Mouse (Mus musculus): ENCODE results near the gene Dcaf1. TPM values are rescaled to one million over a fixed set of nuclear protein-coding genes. Genes with fewer than 3 reads are reported as not detected.

Dcaf1 gene
- polyA plus RNA-seq, 1 experiment from 2014 or later, result 20.9 TPM

DNA sequence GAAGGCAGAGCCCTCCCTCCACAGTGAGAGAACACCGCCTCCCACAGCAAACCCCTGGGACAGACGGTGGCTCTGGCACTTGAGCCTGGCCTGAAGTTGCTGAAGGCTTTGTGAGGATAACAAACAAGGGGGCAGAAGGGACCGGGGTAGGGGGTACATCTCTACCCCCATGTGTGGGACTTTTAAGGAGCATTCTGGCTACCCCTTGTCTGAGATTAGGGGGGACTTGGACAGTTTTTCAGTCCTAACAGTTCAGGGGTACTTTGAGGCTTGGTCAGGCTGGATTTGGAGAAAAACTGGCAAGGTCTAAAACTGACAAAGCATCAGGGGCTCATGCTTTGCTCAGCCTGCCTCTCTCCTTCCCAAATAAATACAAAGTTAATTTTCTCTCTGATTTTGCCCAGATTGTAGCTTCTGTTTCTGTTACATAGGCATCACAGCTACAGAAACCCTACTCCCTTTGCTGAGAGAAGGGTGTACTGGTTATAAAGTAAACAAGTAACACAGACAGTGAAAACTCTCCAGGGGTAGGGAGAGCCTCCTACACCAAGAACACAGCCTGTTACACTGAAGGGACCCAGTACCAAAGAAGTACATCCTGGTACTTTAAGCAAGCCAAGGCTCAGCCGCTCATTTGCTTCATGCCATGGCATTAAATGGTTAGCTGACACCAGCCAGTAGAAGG, 59.5 kb downstream of the Dcaf1 start:
- ATAC-seq (ENCODE audit: insufficient number of reproducible peaks, low FRiP score, low TSS enrichment, low read depth), result no peak

DNA sequence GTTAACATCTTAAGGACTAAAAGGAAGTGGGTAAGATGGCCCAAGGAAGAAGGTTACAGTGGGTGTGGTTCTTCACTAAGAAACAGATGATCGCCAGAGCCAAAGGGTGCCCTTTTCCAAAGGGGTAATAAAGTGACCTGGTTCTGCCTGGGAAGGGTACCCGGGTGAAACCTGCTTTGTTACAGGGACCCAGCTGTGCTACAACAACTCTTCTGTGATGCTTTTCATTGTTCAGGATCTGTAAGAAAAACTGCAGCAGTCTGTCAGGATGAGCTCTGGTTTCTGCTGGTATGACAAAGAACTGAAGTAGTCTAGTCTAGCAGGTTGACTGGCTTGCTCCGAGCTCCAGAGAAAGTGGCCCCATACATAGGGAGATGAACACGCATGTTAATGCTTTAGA, 60.5 kb downstream of the Dcaf1 start:
- H3K4me1 ChIP-seq, result peaks cover 45% of the 10 kb centered on the region
- no peaks in the 10 kb centered on the region for H3K9me3 ChIP-seq
- no peak overlapping the region for H3K4me3 ChIP-seq
- no peaks in the 10 kb centered on the region for H3K27me3 ChIP-seq
- ATAC-seq (ENCODE audit: insufficient number of reproducible peaks, low FRiP score, low TSS enrichment, low read depth), result no peak
- no peak overlapping the region for H3K4me2 ChIP-seq
- 71% methylated on average over 4 of the region's 4 CpGs for WGBS
- H3K27ac ChIP-seq, result no peak overlapping the region
- no peak overlapping the region for H3K9ac ChIP-seq
- peaks cover 52% of the 10 kb centered on the region for H3K36me3 ChIP-seq

More for the DNA sequence above, 59.5 kb downstream of the Dcaf1 start:
- WGBS, result 58% methylated on average over 4 of the region's 4 CpGs
- Histone ChIP-seq H3K9ac (no peak overlapping the region), H3K4me2 (no peak overlapping the region), H3K4me1 (peaks cover 45% of the 10 kb centered on the region), H3K27ac (0 out of 2 replicates have a peak overlapping the region, but pooled peaks have one; percentile 33), H3K36me3 (peaks cover 61% of the 10 kb centered on the region), H3K9me3 (no peaks in the 10 kb centered on the region), H3K4me3 (no peak overlapping the region), H3K27me3 (no peaks in the 10 kb centered on the region)

DNA sequence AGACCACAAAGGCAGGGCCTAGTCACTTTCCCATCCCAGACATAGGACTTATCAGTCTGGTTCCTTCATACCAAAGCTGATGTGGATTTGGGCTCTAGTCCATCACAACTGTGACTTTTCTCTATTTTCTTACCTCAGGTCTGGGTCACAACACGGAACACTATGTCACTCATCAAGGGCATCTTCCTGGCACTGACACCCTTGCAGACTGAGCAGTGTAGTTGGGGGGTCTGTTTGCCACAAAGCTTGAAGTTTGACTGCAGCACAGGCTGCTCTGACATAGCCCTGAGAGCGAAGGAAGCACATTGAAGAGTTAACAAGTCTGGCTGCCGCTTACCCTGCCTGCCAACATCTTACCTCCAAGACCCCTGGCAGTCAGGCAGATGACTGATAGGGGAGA, 61.4 kb downstream of the Dcaf1 start:
- H3K27me3 ChIP-seq, result no peaks in the 10 kb centered on the region
- H3K27ac ChIP-seq, result no peak overlapping the region
- ATAC-seq (ENCODE audit: insufficient number of reproducible peaks, low FRiP score, low TSS enrichment, low read depth), result no peak
- no peak overlapping the region for H3K9ac ChIP-seq
- H3K4me3 ChIP-seq, result no peak overlapping the region
- peaks cover 54% of the 10 kb centered on the region for H3K4me1 ChIP-seq
- WGBS, result 71% methylated on average over 3 of the region's 3 CpGs
- no peaks in the 10 kb centered on the region for H3K9me3 ChIP-seq
- H3K36me3 ChIP-seq, result peaks cover 52% of the 10 kb centered on the region
- no peak overlapping the region for H3K4me2 ChIP-seq

DNA sequence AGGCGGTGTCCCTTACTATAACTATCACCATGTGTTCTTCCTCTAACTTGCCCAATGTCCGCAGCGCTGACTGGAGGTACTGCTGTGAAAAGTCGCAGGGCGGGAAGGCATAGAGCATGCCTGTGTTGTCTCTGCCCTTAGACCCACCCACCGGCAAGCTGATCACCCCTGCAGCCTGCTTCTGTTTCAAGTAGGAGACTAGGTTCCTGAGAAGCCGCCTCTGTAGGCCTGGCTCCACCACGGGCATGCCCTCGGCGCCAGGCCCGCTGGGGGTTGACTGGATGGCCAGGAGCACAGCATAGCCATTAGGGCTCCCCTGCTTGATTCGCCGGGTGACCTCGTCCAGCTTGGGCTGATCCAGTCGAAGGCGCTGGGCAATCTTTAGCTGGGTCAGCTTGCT, 62.6 kb downstream of the Dcaf1 start:
- Histone ChIP-seq H3K9me3 (no peaks in the 10 kb centered on the region), H3K27ac (no peak overlapping the region), H3K9ac (peak overlapping the region; percentile 10; the same call in 1 of the 2 replicates), H3K27me3 (no peaks in the 10 kb centered on the region), H3K4me1 (peaks cover 63% of the 10 kb centered on the region), H3K4me2 (peak overlapping the region; percentile 87), H3K4me3 (peak overlapping the region; percentile 89), H3K36me3 (peaks cover 53% of the 10 kb centered on the region)
- ATAC-seq (ENCODE audit: insufficient number of reproducible peaks, low FRiP score, low TSS enrichment, low read depth), result no peak
- 20% methylated on average over 16 of the region's 16 CpGs for WGBS

DNA sequence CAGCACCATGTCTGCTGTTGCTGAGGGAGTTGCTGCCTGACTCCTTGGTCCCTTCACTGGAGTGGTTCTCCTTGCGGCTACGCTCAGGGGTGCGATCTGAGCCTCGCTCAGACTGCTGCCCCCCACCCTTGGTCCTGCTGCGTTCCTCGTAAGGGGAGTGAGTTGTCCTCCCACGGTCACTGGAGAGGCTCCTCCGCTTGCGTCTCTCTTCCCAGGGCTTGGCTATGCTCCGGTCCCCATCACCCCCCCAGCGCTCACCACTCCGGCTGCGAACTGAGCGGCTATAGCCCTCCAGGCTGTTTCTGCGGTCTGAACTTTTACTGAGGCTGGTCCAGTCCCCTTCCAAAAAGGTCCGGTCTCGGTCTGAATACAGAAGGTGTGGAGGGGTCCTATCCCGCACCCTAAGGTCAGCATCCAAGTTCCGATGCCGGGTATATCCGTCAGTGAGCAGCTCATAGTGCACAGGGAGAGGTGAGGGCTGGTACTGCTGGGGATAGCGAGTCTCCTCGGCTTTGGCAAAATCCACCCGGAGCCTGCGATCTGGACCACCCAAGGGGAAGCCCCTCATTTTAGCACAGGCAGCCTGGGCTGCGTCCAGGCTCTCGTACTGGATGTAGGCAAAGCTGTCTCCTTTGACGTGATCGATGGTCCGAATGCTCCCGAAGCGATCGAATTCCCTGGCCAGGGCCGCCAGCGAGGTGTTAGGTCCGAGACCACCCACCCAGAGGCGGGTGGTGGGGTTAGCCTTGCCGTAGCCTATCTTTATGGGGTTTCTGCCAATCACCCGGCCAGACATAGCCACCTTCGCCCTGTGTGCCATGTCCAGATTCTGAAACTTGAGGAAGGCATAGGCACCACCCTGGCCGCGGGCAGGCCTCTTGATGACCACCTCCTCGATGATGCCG, 63.6 kb downstream of the Dcaf1 start:
- Histone ChIP-seq H3K36me3 (peaks cover 57% of the 10 kb centered on the region), H3K27ac (no peak overlapping the region), H3K4me3 (peak overlapping the region; percentile 89), H3K9me3 (no peaks in the 10 kb centered on the region), H3K4me2 (peak overlapping the region; percentile 87), H3K4me1 (peaks cover 72% of the 10 kb centered on the region), H3K27me3 (no peaks in the 10 kb centered on the region), H3K9ac (peak overlapping the region; percentile 95)
- ATAC-seq (ENCODE audit: insufficient number of reproducible peaks, low FRiP score, low TSS enrichment, low read depth), result no peak
- 19% methylated on average over 44 of the region's 44 CpGs for WGBS

DNA sequence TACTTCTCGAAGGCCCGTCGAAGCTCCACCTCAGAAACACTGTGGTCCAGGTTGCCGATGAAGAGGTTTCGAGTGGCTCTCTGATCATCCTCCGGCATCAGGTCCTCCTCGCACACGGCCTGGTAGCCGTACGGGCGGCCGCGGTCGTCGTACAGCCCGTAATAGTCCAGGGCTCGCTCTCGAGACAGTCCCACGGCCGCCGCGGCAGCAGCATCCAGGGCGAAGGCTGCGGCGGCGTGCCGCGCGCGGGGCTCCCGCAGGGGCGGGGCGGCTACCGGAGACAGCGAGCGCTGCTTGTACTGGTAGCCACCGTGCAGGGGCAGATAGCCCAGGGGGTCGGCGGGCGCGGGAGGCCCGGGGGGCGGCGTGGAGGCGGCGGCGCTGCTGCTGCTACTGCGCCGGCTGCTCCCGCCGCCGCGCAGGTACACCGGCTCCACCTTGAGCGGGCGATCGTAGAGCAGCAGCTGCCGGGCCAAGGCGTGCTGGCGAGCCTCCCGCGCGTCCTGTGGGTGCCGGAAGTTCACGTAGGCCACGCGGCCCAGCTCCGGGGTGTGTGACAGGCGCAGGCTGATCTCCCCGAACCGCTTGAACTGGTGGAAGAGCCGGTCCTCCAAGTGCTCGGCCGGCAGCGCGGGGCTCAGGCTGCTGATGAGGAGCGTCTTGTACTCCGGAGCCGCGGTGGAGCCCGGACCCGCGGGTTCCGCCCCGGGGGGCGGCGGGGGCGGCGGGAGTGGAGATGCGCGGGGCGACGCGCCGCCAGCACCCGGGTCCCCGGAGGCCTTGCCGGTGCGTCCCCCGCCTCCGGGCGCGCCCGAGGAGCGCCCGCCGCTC, 64.4 kb downstream of the Dcaf1 start:
- peak overlapping the region; percentile 86 for H3K27ac ChIP-seq
- WGBS, result under 1% methylated on average over 91 of the region's 107 CpGs
- H3K27me3 ChIP-seq, result no peaks in the 10 kb centered on the region
- H3K4me2 ChIP-seq, result peak overlapping the region; percentile 87
- H3K4me3 ChIP-seq, result peak overlapping the region; percentile 89
- H3K9ac ChIP-seq, result peak overlapping the region; percentile 95
- no peaks in the 10 kb centered on the region for H3K9me3 ChIP-seq
- no peak for ATAC-seq (ENCODE audit: insufficient number of reproducible peaks, low FRiP score, low TSS enrichment, low read depth)
- H3K36me3 ChIP-seq, result peaks cover 54% of the 10 kb centered on the region
- H3K4me1 ChIP-seq, result peaks cover 79% of the 10 kb centered on the region

DNA sequence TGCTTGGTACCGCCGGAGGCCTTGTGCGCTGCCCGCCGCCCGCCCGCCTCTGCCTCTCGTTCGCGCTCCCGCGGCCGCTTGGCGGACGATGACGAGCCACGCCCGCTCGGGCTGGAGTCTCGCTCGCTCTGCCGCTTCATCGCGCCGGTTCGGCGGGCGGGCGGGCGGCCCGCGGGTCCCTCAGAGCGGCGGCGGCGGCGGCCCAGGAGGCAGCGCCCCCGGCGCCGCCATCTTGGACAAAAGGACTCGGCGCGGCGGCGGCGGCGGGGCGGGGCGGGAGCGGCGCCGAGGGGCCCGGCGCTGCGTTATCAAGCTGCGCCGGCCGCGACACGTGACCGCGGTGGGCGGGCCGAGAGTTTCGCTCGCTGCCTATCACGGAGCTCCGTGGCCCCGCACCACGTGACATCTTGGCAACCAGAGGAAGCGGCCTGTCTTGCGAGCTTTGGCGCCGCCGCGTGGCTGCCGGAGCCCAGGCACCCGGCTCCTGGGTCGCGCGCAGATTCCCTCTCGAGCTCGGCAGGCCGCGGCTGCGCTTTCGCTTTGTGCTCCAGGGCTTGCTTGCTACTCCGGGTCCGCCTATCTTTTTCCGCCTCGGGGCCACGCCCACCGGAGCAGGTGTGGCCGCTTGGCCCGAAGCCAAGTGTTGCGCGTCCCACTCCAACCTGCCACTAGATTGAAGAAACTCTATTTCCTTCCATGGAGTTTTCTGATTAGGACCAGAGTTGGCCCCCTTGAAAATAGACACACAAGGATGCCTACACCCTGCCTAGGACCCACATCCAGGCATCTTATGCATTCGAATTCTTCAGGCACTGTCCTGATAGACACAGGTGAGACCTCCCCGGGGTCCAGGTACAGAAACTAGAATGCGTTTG, 65.4 kb downstream of the Dcaf1 start, which contains the start of gene Rbm15b:
Gene Rbm15b, minus strand, starts transcription at position 601 of the 875 bp plus-strand sequence.
- Histone ChIP-seq H3K9me3 (no peaks in the 10 kb centered on the region), H3K9ac (peak within 1 kb of the TSS; percentile 95), H3K27ac (peak within 1 kb of the TSS; percentile 86), H3K4me2 (peak within 1 kb of the TSS; percentile 87), H3K4me1 (peaks cover 75% of the 10 kb centered on the region), H3K36me3 (peaks cover 44% of the 10 kb centered on the region), H3K27me3 (no peaks in the 10 kb centered on the region), H3K4me3 (peak within 1 kb of the TSS; percentile 89)
- 2% methylated on average over 86 of the region's 101 CpGs for WGBS
- peak; percentile 74 for ATAC-seq (ENCODE audit: insufficient number of reproducible peaks, low FRiP score, low TSS enrichment, low read depth)

DNA sequence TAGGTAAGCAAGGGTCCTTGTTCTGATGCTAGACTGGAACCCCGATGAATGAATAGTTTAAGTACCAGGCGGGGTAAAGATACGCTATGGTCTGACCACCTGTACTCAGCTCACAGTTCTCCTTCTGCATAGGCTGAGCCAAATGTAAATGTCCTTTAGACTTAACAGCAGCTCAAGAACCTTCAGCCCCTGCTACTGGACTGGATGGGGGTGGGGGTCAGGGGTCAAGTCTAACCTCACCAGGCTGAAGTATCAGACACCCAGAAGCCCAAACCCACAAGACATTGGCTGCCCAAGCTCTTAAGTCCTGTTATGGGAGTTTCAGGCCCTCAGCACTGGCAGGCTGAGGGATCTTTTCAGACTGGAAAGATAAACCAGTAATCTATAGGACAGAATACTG, 66.7 kb downstream of the Dcaf1 start:
- no peak overlapping the region for H3K4me3 ChIP-seq
- peaks cover 70% of the 10 kb centered on the region for H3K4me1 ChIP-seq
- H3K4me2 ChIP-seq, result no peak overlapping the region
- no peaks in the 10 kb centered on the region for H3K9me3 ChIP-seq
- H3K9ac ChIP-seq, result no peak overlapping the region
- H3K27ac ChIP-seq, result no peak overlapping the region
- no peak for ATAC-seq (ENCODE audit: insufficient number of reproducible peaks, low FRiP score, low TSS enrichment, low read depth)
- 90% methylated on average over 3 of the region's 3 CpGs for WGBS
- H3K27me3 ChIP-seq, result no peaks in the 10 kb centered on the region
- peaks cover 33% of the 10 kb centered on the region for H3K36me3 ChIP-seq

DNA sequence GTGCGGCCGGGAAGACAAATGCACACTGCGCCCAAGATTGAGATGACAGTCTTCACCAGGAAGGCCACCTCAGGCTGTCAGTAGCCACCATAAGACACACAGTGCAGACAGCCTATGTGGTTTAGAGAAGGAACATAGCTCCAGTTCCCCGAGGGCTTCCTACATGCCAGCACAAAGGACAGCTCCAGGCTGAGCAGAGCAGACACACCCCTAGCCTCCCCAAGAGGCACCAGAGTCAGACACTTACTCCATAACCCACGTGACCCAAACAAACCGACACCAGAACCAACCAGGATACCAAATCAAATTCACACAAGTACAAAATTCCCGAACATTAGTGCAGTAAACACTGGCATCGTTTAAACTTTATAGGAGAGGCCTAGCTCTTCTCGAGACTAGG, 67.6 kb downstream of the Dcaf1 start:
- Histone ChIP-seq H3K4me3 (no peak overlapping the region), H3K4me1 (peaks cover 63% of the 10 kb centered on the region), H3K9me3 (no peaks in the 10 kb centered on the region), H3K27me3 (no peaks in the 10 kb centered on the region), H3K4me2 (no peak overlapping the region), H3K9ac (no peak overlapping the region), H3K36me3 (peaks cover 31% of the 10 kb centered on the region), H3K27ac (no peak overlapping the region)
- WGBS, result 79% methylated on average over 9 of the region's 9 CpGs
- ATAC-seq (ENCODE audit: insufficient number of reproducible peaks, low FRiP score, low TSS enrichment, low read depth), result no peak

DNA sequence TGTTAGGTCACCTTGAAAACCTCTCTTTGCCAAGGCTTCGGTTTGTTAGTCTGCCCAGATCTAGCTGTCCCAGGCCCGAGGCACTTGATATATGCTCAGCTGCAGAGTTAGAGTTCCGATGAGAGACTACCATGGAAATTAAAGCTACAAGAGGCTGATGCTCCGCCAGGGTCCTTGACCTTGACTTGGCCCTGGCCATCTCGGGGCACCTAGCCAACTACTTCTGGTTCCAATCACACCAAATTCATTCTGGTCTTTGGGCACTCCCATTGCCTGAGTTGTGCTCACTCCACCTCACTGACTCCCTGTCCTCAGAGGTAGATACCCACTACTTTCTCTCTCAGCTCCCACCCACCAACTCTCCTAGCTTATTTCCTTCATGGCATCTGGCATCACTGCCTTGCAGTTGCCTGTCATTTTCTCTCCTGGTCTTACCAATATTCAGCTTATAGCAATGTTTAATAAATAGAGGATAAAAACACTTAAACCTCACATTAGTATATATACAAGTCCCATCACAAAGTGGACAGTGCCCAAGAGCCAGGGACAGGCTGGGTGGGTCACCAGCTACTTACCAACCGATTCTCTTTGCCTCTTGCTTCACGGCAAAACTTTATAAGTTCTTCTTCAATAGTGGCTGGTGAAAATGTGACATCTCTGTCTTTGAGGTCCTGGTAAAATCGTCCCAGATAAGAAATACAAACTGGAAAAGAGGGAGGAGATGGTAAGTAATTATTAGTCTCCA, 69.0 kb downstream of the Dcaf1 start:
- 65% methylated on average over 8 of the region's 8 CpGs for WGBS
- Histone ChIP-seq H3K4me1 (peaks cover 50% of the 10 kb centered on the region), H3K9ac (0 out of 2 replicates have a peak overlapping the region, but pooled peaks have one; percentile 85), H3K9me3 (no peaks in the 10 kb centered on the region), H3K36me3 (peaks cover 24% of the 10 kb centered on the region), H3K4me3 (peak overlapping the region; percentile 94), H3K4me2 (peak overlapping the region; percentile 64), H3K27ac (no peak overlapping the region), H3K27me3 (no peaks in the 10 kb centered on the region)
- ATAC-seq (ENCODE audit: insufficient number of reproducible peaks, low FRiP score, low TSS enrichment, low read depth), result no peak

All from limb, embryonic 15.5 days (tissue).